Mouse (Mus musculus) cortical plate, adult 2 months (tissue): ENCODE measurements around the gene Pus10.

ENCODE experiments used
- CTCF ChIP-seq: fragments of 200-500 bp; IDR thresholded peaks from 2 replicates; pipeline ENCODE4 v1.5.1; 2011; ENCODE audit warnings: mild to moderate bottlenecking, control low read depth, low read length; ENCODE audit not compliant: insufficient read depth; ENCODE audit errors: extremely low read depth
- POLR2A ChIP-seq: fragments of 200-500 bp; IDR thresholded peaks from 2 replicates; pipeline ENCODE4 v1.6.1; 2011; ENCODE audit warnings: mild to moderate bottlenecking, low read length, control low read depth; ENCODE audit not compliant: insufficient read depth; ENCODE audit errors: extremely low read depth

DNA sequence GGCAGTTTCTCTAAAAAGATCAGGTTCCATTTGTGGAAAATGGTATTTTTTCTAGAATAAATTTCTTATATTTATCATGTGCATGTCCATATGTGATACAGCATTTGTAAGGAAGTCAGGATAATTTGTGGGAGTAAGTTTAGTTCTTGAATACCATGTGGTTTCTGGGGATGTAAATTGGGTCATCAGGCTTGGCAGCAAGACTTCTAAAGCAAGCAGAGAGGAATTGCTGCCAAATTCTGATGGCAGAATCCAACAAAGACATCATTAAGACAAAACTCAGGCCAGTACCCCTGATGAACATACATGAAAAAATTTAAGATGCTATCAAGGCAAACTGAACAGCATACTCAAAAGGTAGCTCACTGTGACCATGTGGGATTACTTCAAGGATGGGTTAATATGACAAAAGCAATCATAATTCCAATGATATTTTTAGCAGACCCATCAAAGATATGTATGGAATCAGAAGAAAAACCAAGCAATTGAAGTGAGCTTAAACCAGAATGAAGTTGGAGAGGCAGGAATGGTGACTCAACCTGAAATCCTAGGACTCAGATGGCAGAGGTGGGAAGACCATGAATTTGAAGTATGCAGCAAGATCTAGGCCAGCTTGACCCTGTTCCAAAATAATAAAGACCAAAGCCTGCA is 70.5 kb downstream of the Pus10 start:
- TF ChIP-seq CTCF (no peak), POLR2A (no peak)
